Mouse (Mus musculus): Measurements from ENCODE around the gene P4htm.

The P4htm gene

GRCm38 (mm10) chr9:108577934-108578544 is 19.4 kb downstream of the P4htm start:
- DNase-seq (ENCODE audit: low spot score in 2 of 2) = peak; percentile 41 to 65

GRCm38 (mm10) chr9:108577025-108577424 is 20.4 kb downstream of the P4htm start:
- no peak for DNase-seq (ENCODE audit: low spot score in 2 of 2)

GRCm38 (mm10) chr9:108575321-108576297 is 21.9 kb downstream of the P4htm start:
- DNase-seq (ENCODE audit: low spot score in 2 of 2) = peak in 1 of 2 experiments; percentile 63

- DNase-seq (ENCODE audit: low spot score in 2 of 2) = peak in 1 of 2 experiments; percentile 64
Measured at GRCm38 (mm10) chr9:108574921-108575320, 22.5 kb downstream of the P4htm start.

GRCm38 (mm10) chr9:108573774-108574690 is 23.4 kb downstream of the P4htm start:
- DNase-seq (ENCODE audit: low spot score in 2 of 2) = peak; percentile 66 to 84

- no peak for DNase-seq (ENCODE audit: low spot score in 2 of 2)
Measured at GRCm38 (mm10) chr9:108572321-108572720, 25.1 kb downstream of the P4htm start.

- DNase-seq (ENCODE audit: low spot score in 2 of 2) = no peak
Measured at GRCm38 (mm10) chr9:108571401-108571973, 26.0 kb downstream of the P4htm start.

GRCm38 (mm10) chr9:108570207-108570896 is 27.1 kb downstream of the P4htm start:
- DNase-seq (ENCODE audit: low spot score in 2 of 2) = peak; percentile 90 to 94

- DNase-seq (ENCODE audit: low spot score in 2 of 2) = peak; percentile 87 to 90
Measured at GRCm38 (mm10) chr9:108569381-108570206, 27.9 kb downstream of the P4htm start, which contains the start of gene Dalrd3. TSS of gene Dalrd3 (plus strand) at chr9:108569886.

GRCm38 (mm10) chr9:108568511-108568921 is 29.0 kb downstream of the P4htm start:
- DNase-seq (ENCODE audit: low spot score in 2 of 2) = peak in 1 of 2 experiments; percentile 68

- DNase-seq (ENCODE audit: low spot score in 2 of 2) = peak in 1 of 2 experiments; percentile 42
Measured at GRCm38 (mm10) chr9:108567931-108568419, 29.5 kb downstream of the P4htm start.

- DNase-seq (ENCODE audit: low spot score in 2 of 2) = peak; percentile 98 to 99
Measured at GRCm38 (mm10) chr9:108566815-108567776, 30.4 kb downstream of the P4htm start, which contains the start of gene Ndufaf3. TSS of gene Ndufaf3 (minus strand) at chr9:108567434.

GRCm38 (mm10) chr9:108565881-108566814 is 31.3 kb downstream of the P4htm start:
- DNase-seq (ENCODE audit: low spot score in 2 of 2) = peak in 1 of 2 experiments; percentile 63

GRCm38 (mm10) chr9:108564131-108564530 is 33.3 kb downstream of the P4htm start:
- DNase-seq (ENCODE audit: low spot score in 2 of 2) = no peak

GRCm38 (mm10) chr9:108563671-108564070 is 33.8 kb downstream of the P4htm start:
- DNase-seq (ENCODE audit: low spot score in 2 of 2) = no peak

- peak; percentile 92 to 94 for DNase-seq (ENCODE audit: low spot score in 2 of 2)
Measured at GRCm38 (mm10) chr9:108560227-108560841, 37.1 kb downstream of the P4htm start, which contains the start of gene Impdh2. TSS of gene Impdh2 (plus strand) at chr9:108560286.
